Mouse (Mus musculus) ES-E14 (cell line): ENCODE results near the gene Traf4.

Experiments
- CHD2 ChIP-seq: IDR thresholded peaks from 2 replicates; pipeline ENCODE4 v1.6.1; 2014; ENCODE audit warnings: mild to moderate bottlenecking, low read depth, low read length, inconsistent platforms
- HCFC1 ChIP-seq: IDR thresholded peaks from 2 replicates; pipeline ENCODE4 v1.6.1; 2012; ENCODE audit warnings: low read length, inconsistent platforms, borderline replicate concordance; ENCODE audit not compliant: insufficient read depth
- MAFK ChIP-seq: IDR thresholded peaks from 2 replicates; pipeline ENCODE4 v1.6.1; 2014; ENCODE audit warnings: mild to moderate bottlenecking, low read depth, low read length, inconsistent platforms; ENCODE audit not compliant: insufficient read depth

GRCm38 (mm10) chr11:78138023-78138422 lies 27.4 kb downstream of the Traf4 start:
- TF ChIP-seq CHD2: no peak
- TF ChIP-seq HCFC1: no peak
- TF ChIP-seq MAFK: no peak
